Mouse (Mus musculus) layer of hippocampus, postnatal 25 days (tissue): ENCODE results near the gene Fxyd3. TPM values are rescaled to one million over a fixed set of nuclear protein-coding genes. Genes with fewer than 3 reads are reported as not detected.

Experiments used
- DNase-seq, 2 experiments: peaks; one replicate each; pipeline ENCODE4 v3.0.0; 2022; ENCODE audit warnings: mixed read lengths in 2 of 2, low spot score in 1 of 2; ENCODE audit errors: extremely low spot score in 1 of 2
- total RNA-seq, 2 experiments: library from RNA; stranded (reverse); gene quantifications; 2 replicates each; pipeline ENCODE4 v1.2.3; 2021

The Fxyd3 gene
- total RNA-seq, 2 experiments from 2014 or later = not detected

- peak in 1 of 2 experiments; percentile 11 for DNase-seq
Measured at GRCm38 (mm10) chr7:31051321-31052021, 25.0 kb downstream of the Fxyd3 start, which contains the start of gene Fxyd7. Gene Fxyd7 (minus strand): TSS chr7:31051467.

- DNase-seq = peak in 1 of 2 experiments; percentile 50
Measured at GRCm38 (mm10) chr7:31050921-31051320, 25.6 kb downstream of the Fxyd3 start.

- no peak for DNase-seq
Measured at GRCm38 (mm10) chr7:31050487-31050886, 26.0 kb downstream of the Fxyd3 start.

DNA sequence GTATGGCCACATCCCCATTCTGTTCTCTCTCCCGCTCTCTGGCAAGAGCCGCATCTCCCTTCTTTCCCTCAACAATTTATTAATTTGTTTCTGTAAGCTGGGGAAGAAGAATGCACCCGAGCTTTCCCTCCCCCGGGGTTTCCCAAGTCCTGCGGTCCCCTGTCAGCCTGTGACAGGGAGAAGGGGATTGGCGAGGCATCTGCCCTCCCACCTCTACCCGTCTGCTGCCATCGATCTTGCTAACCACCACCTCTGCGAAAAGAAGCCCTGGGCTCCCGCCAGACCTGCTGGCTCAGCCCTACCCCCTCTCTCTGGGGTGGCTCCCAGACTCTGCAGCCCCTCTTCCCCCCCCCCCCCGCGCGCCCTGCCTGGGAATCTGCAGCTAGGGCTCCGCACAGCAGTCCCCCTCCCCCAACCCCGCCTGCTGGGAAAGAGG lies 26.6 kb downstream of the Fxyd3 start:
- DNase-seq = peak in 1 of 2 experiments; percentile 46

GRCm38 (mm10) chr7:31049135-31049845 lies 27.2 kb downstream of the Fxyd3 start:
- DNase-seq = peak in 1 of 2 experiments; percentile 42

GRCm38 (mm10) chr7:31042431-31042910 lies 34.0 kb downstream of the Fxyd3 start, which contains the start of gene Fxyd5:
Gene Fxyd5 (minus strand): TSS chr7:31042481.
- DNase-seq = no peak

GRCm38 (mm10) chr7:31041662-31042315 lies 34.7 kb downstream of the Fxyd3 start:
- no peak for DNase-seq

DNA sequence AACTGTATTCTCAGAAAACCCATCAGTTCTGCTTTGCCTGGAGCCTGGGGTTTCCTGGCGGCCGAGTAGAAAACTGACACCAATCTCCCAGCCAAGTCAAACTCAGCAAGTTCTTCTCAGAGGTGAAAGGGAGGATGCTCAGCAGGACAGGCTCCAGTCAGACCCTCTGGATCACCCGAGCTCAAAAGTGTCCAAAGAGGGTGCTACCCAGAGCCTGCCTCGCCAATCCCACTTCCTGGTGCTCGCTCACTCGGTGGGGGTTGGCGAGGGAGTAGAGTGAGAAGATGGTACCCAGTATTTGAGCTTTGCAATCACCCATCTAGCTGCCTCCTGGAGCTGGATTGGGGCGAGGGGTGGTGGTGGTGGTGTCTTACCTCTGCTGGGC lies 35.5 kb downstream of the Fxyd3 start:
- no peak for DNase-seq

GRCm38 (mm10) chr7:31040281-31041022 lies 36.1 kb downstream of the Fxyd3 start:
- DNase-seq = no peak

DNA sequence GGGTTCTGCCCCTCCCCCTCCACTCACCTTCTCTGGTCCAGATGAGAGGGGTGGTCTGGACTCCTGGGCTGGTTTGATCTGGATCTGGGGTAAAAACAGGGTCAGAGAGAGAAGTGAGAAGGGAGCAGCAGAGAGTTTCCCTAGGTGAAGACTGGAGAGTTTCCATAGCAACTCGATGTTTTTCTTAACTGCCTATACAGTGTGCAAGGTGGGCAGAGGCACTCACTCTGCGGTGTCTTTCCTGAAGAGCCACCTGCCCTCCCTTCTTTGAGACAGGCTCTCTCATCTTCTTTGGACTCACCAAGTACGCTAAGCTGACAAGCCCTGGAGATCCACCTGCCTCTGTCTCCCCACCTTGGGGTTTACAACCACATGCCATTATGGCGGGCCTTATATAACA lies 37.5 kb downstream of the Fxyd3 start:
- no peak for DNase-seq

DNA sequence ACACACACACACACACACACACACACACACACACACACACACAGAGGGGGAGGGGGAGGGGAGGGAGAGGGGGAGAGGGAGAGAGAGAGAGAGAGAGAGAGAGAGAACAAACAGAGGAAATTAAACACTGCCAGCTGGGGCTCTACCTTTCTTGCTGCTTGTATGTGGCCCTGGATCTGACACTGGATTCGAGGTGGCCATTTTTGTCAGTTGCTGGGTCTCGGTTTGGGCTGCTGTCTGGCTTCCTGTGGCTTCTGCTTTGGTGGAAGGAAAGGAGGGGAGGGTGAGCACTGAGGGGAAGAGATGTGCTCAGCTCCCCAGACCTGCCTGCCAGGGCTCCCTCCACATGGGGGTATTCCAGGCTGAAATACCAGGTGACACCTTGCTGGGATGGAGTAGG lies 38.8 kb downstream of the Fxyd3 start:
- DNase-seq = no peak

DNA sequence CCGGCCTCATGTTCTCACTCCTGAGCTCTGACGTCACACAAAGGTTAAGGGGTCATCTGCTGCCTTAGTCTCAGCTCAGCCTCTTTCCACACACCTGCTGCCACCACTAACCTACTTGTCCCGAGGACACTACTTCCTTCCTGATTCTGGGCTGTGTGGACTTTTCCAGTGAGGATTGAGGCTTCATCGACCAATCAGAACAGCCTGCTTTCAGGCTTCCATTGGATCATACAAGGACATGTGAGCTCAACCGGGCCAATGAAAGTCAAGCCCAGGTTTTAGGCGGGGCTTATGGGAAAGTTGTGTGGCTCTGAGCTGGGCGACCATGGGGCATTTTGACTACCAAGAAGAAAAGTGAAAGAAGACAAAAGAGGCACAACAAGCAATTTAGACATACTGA lies 39.6 kb downstream of the Fxyd3 start:
- no peak for DNase-seq

- DNase-seq = no peak
Measured at GRCm38 (mm10) chr7:31035291-31035690, 41.2 kb downstream of the Fxyd3 start.

DNA sequence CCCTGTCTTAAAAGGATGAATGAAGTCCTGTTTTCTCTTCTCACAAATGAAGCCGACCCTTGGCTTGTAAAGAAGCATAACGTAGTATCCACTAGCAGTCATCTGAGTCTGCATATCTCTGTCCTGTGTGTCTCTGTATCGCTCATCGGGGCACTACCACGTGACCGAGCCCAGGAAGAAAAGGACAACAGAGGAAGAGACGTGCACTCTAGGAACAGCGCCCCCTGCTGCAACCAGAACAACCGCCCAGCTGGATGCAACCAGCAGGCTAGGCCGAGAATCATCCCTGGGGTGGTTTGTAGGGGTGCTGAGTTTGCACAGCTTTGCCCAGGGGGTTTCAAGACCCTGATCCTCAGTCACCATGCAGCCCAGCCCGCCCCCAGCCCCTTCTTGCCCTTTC lies 41.7 kb downstream of the Fxyd3 start:
- DNase-seq = no peak

DNA sequence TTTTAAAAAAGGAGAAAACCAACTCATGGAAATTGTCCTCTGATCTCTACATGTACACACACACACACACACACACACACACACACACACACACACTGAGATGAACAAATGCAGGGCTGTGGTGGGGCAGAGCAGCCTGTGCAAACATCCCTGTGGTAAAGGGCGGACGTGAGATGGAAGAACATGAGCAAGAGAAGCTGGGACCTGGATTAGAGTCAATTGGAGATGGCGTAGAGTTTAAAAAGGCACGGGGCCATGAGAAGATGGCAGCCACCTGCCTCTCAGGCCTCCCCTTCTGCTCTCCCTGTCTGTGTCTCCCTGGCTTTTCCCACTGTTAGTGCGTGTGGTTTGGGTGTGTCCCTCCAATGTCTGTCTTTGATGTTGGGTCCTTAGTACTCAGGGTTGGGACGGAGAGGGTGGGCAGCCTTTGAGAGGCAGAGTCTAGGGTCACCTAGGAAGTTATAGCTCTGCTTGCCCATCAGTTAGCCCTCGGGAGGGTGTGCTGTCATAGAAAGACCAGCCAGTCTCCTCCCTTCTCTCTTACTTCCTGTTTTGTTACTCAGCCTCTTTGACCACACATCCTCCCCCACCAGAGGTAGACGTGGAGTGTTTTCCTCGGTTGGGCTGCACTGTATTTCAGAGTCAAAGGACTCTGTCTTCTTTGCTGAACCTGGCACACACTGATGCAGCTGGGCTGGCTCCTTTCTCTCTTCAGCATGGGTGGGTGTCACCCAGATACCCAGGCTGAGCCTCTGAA lies 42.9 kb downstream of the Fxyd3 start:
- no peak for DNase-seq

DNA sequence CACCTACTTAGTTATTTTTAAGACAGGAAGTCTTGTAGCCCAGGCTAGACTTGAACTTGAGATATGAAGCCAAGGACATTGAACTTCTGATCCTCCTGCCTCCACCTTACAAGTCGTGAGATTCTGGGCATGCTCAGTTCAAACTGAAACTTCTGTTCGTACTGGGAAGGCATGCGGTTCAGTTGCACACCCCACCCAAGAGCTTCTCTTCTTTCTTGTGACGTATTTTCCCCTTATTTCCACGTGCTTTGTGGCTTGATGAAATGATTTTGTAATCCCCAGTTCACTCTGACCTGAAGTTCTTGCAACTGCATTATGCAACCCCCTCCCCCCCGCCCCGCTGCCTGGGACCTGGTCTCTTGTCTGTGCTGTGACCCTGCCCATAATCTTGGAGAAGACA lies 44.8 kb downstream of the Fxyd3 start:
- no peak for DNase-seq

GRCm38 (mm10) chr7:31030717-31031116 lies 45.8 kb downstream of the Fxyd3 start:
- no peak for DNase-seq

- no peak for DNase-seq
Measured at GRCm38 (mm10) chr7:31028609-31029008, 47.9 kb downstream of the Fxyd3 start.
